Mouse (Mus musculus): ENCODE measurements around the gene Fam228b.
"Not testable (repeated sequence)": the region's sequence is repeated elsewhere in the genome, so short reads cannot be mapped to it uniquely, and the experiment has no call there.

The Fam228b gene

DNA sequence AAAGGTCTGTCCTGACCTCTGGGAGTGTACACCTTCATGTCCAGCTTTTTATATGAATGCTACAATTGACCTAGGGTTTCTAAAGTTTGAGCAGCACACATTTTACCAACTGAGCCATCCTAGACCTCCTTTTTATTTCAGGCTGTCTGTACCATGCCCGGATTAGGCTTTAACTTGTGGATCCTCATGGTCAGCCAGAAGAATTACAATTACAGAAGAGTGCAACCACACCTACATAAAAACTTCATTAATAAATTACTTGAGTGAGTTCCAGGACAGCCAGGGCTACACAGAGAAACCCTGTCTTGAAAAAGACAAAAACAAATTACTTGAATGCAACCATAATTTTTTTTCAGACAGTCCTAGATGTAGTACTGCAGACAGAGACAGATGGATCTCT is 12.0 kb downstream of the Fam228b start:
- H3K27me3 ChIP-seq (ENCODE audit: insufficient read depth, low read length), result no peaks in the 10 kb centered on the region
- TF ChIP-seq CTCF (conservative IDR thresholded peaks at IDR 0.05; ENCODE audit: low read length), result no peak
- TF ChIP-seq NANOG (IDR thresholded peaks at IDR 0.05; ENCODE audit: borderline replicate concordance, low read length), result no peak
- TF ChIP-seq POU5F1 (IDR thresholded peaks at IDR 0.05; ENCODE audit: borderline replicate concordance, low read length), result no peak
- H3K36me3 ChIP-seq (ENCODE audit: insufficient read depth, low read length), result no peaks in the 10 kb centered on the region
- no peaks in the 10 kb centered on the region for H3K4me1 ChIP-seq (replicated peaks; ENCODE audit: low read depth, low read length)
- no peak overlapping the region for H3K4me3 ChIP-seq (replicated peaks; ENCODE audit: low read length)
- no peaks in the 10 kb centered on the region for H3K9me3 ChIP-seq (ENCODE audit: low read length)

DNA sequence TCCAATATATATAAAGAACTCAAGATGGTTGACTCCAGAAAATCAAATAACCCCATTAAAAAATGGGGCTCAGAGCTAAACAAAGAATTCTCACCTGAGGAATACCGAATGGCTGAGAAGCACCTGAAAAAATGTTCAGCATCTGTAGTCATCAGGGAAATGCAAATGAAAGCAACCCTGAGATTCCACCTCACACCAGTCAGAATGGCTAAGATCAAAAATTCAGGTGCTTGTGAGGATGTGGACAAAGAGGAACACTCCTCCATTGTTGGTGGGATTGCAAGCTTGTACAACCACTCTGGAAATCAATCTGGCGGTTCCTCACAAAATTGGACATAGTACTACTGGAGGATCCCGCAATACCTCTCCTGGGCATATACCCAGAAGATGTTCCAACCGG is 14.6 kb downstream of the Fam228b start:
- H3K36me3 ChIP-seq (ENCODE audit: insufficient read depth, low read length); H3K27me3 ChIP-seq (ENCODE audit: insufficient read depth, low read length); H3K9me3 ChIP-seq (ENCODE audit: low read length); H3K4me3 ChIP-seq (replicated peaks; ENCODE audit: low read length); H3K4me1 ChIP-seq (replicated peaks; ENCODE audit: low read depth, low read length): not testable (repeated sequence)

DNA sequence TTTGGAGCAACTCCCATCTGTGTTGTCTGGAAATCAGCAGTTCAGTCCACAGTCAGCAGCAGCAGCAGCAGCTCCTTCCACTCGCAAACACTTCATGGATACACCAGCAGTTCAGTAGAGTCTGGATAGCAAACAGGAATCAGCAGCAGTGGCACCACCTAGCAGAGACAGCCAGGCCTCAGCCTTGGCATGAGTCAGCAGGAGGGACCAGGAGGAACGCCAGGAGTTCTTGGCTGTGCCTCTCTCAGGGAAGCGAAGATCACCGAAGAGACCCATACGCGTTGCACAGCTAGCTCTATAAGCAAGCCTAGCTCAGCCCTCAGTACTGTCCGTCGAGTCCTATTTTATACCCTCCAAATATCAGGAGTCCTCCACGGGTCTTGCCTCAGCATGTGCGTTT is 24.6 kb downstream of the Fam228b start:
- TF ChIP-seq POU5F1 (IDR thresholded peaks at IDR 0.05; ENCODE audit: borderline replicate concordance, low read length) (no peak), NANOG (IDR thresholded peaks at IDR 0.05; ENCODE audit: borderline replicate concordance, low read length) (no peak), CTCF (conservative IDR thresholded peaks at IDR 0.05; ENCODE audit: low read length) (no peak)
- H3K4me1 ChIP-seq (replicated peaks; ENCODE audit: low read depth, low read length), result no peaks in the 10 kb centered on the region

DNA sequence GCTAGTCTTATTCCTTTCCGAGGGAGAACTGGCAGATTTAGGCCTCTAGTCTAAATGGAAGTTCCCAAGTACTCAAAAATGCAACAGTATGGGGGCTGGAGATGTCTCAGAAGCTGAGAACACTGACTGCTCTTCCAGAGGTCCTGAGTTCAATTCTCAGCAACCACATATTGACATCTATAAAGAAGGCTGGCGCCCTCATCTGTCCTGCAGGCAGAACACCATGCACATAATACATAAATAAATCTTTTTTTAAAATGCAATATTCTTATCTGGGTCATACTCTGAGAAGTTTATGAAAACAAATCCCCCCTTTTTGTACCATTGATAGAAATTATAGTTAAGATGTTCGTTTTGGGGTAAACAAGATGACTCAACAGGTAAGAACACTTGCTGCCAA is 26.9 kb downstream of the Fam228b start:
- TF ChIP-seq CTCF (conservative IDR thresholded peaks at IDR 0.05; ENCODE audit: low read length), result peak; percentile 15; the same call in 1 of the 2 replicates
- TF ChIP-seq POU5F1 (IDR thresholded peaks at IDR 0.05; ENCODE audit: borderline replicate concordance, low read length), result no peak
- no peak for TF ChIP-seq NANOG (IDR thresholded peaks at IDR 0.05; ENCODE audit: borderline replicate concordance, low read length)
- no peak overlapping the region for H3K4me3 ChIP-seq (replicated peaks; ENCODE audit: low read length)
- H3K4me1 ChIP-seq (replicated peaks; ENCODE audit: low read depth, low read length), result peaks cover 7% of the 10 kb centered on the region
- no peaks in the 10 kb centered on the region for H3K36me3 ChIP-seq (ENCODE audit: insufficient read depth, low read length)
- H3K27me3 ChIP-seq (ENCODE audit: insufficient read depth, low read length), result no peaks in the 10 kb centered on the region
- H3K9me3 ChIP-seq (ENCODE audit: low read length), result no peaks in the 10 kb centered on the region

More for the DNA sequence above, 24.6 kb downstream of the Fam228b start:
- H3K9me3 ChIP-seq (ENCODE audit: low read length), result no peaks in the 10 kb centered on the region
- H3K4me3 ChIP-seq (replicated peaks; ENCODE audit: low read length), result no peak overlapping the region
- no peaks in the 10 kb centered on the region for H3K27me3 ChIP-seq (ENCODE audit: insufficient read depth, low read length)
- no peaks in the 10 kb centered on the region for H3K36me3 ChIP-seq (ENCODE audit: insufficient read depth, low read length)

DNA sequence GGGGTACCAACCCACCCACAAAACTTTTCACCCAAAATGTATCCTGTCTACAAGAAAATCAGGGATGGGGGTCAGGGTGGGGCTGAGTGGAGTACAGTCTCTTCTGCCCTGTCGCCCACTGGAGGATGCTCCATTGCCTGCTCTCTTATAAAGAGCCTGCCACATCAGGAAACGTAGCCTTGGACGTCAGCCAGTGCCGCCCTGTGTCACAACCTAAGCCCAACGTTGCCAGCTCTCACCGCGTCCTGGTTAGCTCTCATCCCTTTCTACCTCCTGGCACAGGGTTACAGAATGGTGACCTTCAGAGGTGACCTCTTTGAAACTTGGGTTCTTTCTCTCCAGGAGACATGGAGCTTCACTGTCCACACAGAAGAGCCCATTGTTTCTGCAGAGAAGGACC is 28.2 kb downstream of the Fam228b start:
- Histone ChIP-seq H3K9me3 (ENCODE audit: low read length) (no peaks in the 10 kb centered on the region), H3K4me1 (replicated peaks; ENCODE audit: low read depth, low read length) (peaks cover 7% of the 10 kb centered on the region), H3K36me3 (ENCODE audit: insufficient read depth, low read length) (no peaks in the 10 kb centered on the region), H3K27me3 (ENCODE audit: insufficient read depth, low read length) (no peaks in the 10 kb centered on the region), H3K4me3 (replicated peaks; ENCODE audit: low read length) (no peak overlapping the region)
- no peak for TF ChIP-seq NANOG (IDR thresholded peaks at IDR 0.05; ENCODE audit: borderline replicate concordance, low read length)
- TF ChIP-seq CTCF (conservative IDR thresholded peaks at IDR 0.05; ENCODE audit: low read length), result no peak
- TF ChIP-seq POU5F1 (IDR thresholded peaks at IDR 0.05; ENCODE audit: borderline replicate concordance, low read length), result no peak

DNA sequence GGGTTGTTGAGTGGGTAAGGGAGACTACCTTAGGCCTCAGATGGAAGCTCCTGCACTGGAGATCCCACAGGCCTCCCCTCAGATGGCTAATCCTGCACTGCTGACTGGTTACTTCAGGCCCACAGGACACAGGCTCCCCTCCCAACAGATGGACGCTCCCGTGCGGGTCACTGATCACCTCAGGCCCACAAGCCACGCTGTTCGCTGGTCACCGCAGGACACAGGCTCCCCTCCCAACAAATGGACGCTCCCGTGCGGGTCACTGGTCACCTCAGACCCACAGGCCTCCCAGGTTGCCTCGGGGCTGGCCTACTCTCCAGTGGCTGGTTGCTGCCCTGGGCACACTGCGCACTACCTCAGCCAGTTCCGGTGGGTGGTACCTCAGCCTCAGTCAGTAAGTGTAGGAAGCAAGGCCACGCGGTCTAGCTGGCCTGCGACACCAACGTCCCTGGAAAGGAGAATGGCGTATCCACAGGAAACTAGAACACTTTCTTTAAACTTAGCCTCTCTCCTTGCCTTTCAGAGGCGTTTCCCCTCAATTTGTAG is 31.0 kb downstream of the Fam228b start, which contains the start of gene Fam228a:
TSS of gene Fam228a (minus strand) at position 400 of the 546 bp plus-strand sequence.
- H3K4me3 ChIP-seq (replicated peaks; ENCODE audit: low read length), result peak within 1 kb of the TSS; percentile 57
- peaks cover 7% of the 10 kb centered on the region for H3K4me1 ChIP-seq (replicated peaks; ENCODE audit: low read depth, low read length)
- no peak for TF ChIP-seq NANOG (IDR thresholded peaks at IDR 0.05; ENCODE audit: borderline replicate concordance, low read length)
- no peak for TF ChIP-seq POU5F1 (IDR thresholded peaks at IDR 0.05; ENCODE audit: borderline replicate concordance, low read length)
- no peak for TF ChIP-seq CTCF (conservative IDR thresholded peaks at IDR 0.05; ENCODE audit: low read length)
- no peaks in the 10 kb centered on the region for H3K9me3 ChIP-seq (ENCODE audit: low read length)
- no peaks in the 10 kb centered on the region for H3K27me3 ChIP-seq (ENCODE audit: insufficient read depth, low read length)
- no peaks in the 10 kb centered on the region for H3K36me3 ChIP-seq (ENCODE audit: insufficient read depth, low read length)

DNA sequence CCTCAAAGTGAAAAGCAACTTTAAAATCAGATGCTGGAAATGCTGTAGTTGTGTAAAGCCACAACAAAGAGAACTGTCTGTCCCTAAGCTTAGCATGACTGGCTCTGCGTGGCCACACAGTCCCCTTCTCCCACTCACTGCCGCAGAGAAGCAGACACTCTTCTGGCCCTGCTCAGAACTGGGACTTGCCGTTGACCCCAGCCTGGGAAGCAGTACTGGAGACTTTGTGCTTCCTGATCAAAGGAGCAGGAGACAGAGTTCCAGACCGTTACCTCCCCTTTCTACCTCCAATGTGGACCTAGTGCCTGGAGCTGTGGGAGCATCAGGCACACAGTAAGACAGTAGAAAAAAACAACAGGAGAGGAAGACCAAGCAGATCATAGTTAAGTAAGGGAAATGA is 36.7 kb downstream of the Fam228b start:
- no peaks in the 10 kb centered on the region for H3K36me3 ChIP-seq (ENCODE audit: insufficient read depth, low read length)
- H3K27me3 ChIP-seq (ENCODE audit: insufficient read depth, low read length), result no peaks in the 10 kb centered on the region
- H3K9me3 ChIP-seq (ENCODE audit: low read length), result no peaks in the 10 kb centered on the region
- H3K4me3 ChIP-seq (replicated peaks; ENCODE audit: low read length), result no peak overlapping the region
- TF ChIP-seq CTCF (conservative IDR thresholded peaks at IDR 0.05; ENCODE audit: low read length), result no peak
- TF ChIP-seq NANOG (IDR thresholded peaks at IDR 0.05; ENCODE audit: borderline replicate concordance, low read length), result no peak
- no peak for TF ChIP-seq POU5F1 (IDR thresholded peaks at IDR 0.05; ENCODE audit: borderline replicate concordance, low read length)
- 0 out of 2 replicates have a peak, but pooled peaks cover 3% of the 10 kb centered on the region for H3K4me1 ChIP-seq (replicated peaks; ENCODE audit: low read depth, low read length)

DNA sequence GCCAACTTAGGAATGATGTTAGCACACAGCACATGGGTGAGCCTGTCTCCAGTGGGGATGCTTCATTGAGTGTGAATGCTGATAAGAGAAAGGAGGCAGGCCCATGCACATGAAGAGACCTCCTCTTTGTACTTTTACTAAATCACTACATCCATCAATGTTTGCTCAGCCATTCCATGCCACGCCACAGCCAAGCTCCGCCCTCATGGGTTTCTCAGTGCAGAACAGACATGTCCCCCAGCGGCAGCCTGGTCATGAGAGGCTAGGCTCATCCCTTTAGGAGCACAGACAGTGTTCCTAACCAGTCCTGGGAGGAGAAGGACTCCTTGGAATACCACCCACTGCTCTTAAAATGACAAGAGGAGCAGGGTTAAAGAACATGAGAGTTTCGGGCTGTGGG is 37.4 kb downstream of the Fam228b start:
- H3K4me1 ChIP-seq (replicated peaks; ENCODE audit: low read depth, low read length), result 0 out of 2 replicates have a peak, but pooled peaks cover 3% of the 10 kb centered on the region
- TF ChIP-seq NANOG (IDR thresholded peaks at IDR 0.05; ENCODE audit: borderline replicate concordance, low read length), result no peak
- TF ChIP-seq POU5F1 (IDR thresholded peaks at IDR 0.05; ENCODE audit: borderline replicate concordance, low read length), result no peak
- TF ChIP-seq CTCF (conservative IDR thresholded peaks at IDR 0.05; ENCODE audit: low read length), result no peak
- no peaks in the 10 kb centered on the region for H3K27me3 ChIP-seq (ENCODE audit: insufficient read depth, low read length)
- H3K36me3 ChIP-seq (ENCODE audit: insufficient read depth, low read length), result peaks cover 3% of the 10 kb centered on the region; the same call in 1 of the 2 replicates
- no peaks in the 10 kb centered on the region for H3K9me3 ChIP-seq (ENCODE audit: low read length)
- H3K4me3 ChIP-seq (replicated peaks; ENCODE audit: low read length), result no peak overlapping the region

DNA sequence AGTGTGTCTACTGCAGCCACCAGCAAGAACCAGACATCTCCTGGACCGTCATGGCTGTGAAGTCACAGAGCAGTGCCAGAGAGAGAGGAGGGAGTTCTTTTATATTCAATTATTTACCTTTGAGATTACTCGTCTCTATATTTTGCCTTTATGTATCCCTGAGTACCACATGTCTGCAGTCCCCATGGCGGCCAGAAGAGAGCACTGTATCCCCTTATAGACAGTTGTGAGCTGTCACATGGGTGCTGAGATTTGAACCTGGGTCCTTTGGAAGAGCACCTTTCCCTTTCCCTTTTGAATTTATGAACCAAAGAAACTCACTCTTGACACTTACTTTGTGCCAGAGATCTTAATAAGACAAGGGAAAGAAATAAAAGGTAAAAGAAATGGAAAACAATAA is 39.9 kb downstream of the Fam228b start:
- peaks cover 13% of the 10 kb centered on the region for H3K36me3 ChIP-seq (ENCODE audit: insufficient read depth, low read length)
- no peaks in the 10 kb centered on the region for H3K9me3 ChIP-seq (ENCODE audit: low read length)
- no peaks in the 10 kb centered on the region for H3K27me3 ChIP-seq (ENCODE audit: insufficient read depth, low read length)
- H3K4me3 ChIP-seq (replicated peaks; ENCODE audit: low read length), result no peak overlapping the region
- 0 out of 2 replicates have a peak, but pooled peaks cover 3% of the 10 kb centered on the region for H3K4me1 ChIP-seq (replicated peaks; ENCODE audit: low read depth, low read length)
- TF ChIP-seq NANOG (IDR thresholded peaks at IDR 0.05; ENCODE audit: borderline replicate concordance, low read length) (no peak), CTCF (conservative IDR thresholded peaks at IDR 0.05; ENCODE audit: low read length) (peak; percentile 66), POU5F1 (IDR thresholded peaks at IDR 0.05; ENCODE audit: borderline replicate concordance, low read length) (no peak)

Measured in E14TG2a.4 (cell line).